Mouse (Mus musculus): Measurements from ENCODE around the gene Ube2a. TPM values are rescaled to one million over a fixed set of nuclear protein-coding genes. Genes with fewer than 3 reads are reported as not detected.
"Not testable (repeated sequence)": the region's sequence is repeated elsewhere in the genome, so short reads cannot be mapped to it uniquely, and the experiment has no call there.

The Ube2a gene
- polyA plus RNA-seq, 1 experiment from 2014 or later: 133 TPM

GRCm38 (mm10) chrX:36852631-36853030 lies 21.1 kb upstream of the Ube2a start:
- Histone ChIP-seq H3K9me3 (no peaks in the 10 kb centered on the region), H3K27ac (no peak overlapping the region), H3K27me3 (ENCODE audit: insufficient read depth, poor library complexity, severe bottlenecking) (no peaks in the 10 kb centered on the region), H3K36me3 (peaks cover 18% of the 10 kb centered on the region), H3K4me1 (replicated peaks) (no peaks in the 10 kb centered on the region), H3K4me3 (no peak overlapping the region)
- DNase-seq (ENCODE audit: low spot score): no peak
- 90% methylated on average over 8 of the region's 8 CpGs for WGBS

DNA sequence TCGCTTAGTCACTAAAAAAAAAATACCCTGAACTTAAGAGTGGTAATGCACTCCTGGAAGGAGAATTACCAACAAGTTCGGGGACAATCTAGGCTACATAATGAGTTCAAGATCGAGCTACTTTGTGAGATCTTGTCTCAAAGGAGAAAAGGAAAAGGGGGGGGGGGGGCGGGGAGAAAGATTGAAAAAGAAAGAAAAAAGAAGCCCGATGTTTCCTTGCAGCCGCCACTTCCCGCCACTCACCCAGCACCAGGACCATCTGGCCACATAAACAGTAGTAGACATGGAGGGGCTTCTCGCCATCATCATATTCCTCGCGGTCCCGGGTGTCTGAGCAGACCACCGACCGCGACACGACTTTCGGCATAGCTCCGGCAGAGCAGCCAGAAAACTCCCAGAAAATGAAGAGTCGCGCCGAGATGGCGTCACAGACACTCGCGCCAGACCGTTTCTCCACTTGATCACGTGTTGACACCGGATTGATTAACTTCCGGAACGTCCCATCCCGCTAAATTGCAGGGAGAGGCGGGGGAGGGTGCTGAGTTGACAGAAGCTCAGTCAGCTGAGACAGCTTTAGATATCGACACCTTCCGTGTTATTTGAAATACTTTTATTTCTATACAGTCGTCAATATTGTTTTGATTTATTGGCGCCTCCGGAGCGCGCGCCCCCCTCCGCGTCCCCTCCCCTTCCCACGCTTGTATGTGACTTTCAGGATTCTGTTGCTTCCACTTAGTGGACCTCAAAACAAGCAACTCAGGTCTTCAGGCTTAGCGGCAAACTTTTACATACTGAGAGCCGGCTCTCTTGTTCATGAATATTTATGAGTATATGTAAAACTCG lies 9.7 kb upstream of the Ube2a start:
- Histone ChIP-seq H3K9me3 (no peaks in the 10 kb centered on the region), H3K27ac (peak overlapping the region; percentile 80), H3K4me1 (replicated peaks) (peaks cover 6% of the 10 kb centered on the region; the same call in 1 of the 2 replicates), H3K4me3 (peak overlapping the region; percentile 55), H3K36me3 (0 out of 2 replicates have a peak, but pooled peaks cover 2% of the 10 kb centered on the region), H3K27me3 (ENCODE audit: insufficient read depth, poor library complexity, severe bottlenecking) (no peaks in the 10 kb centered on the region)
- peak; percentile 81 for DNase-seq (ENCODE audit: low spot score)
- 12% methylated on average over 43 of the region's 44 CpGs for WGBS

DNA sequence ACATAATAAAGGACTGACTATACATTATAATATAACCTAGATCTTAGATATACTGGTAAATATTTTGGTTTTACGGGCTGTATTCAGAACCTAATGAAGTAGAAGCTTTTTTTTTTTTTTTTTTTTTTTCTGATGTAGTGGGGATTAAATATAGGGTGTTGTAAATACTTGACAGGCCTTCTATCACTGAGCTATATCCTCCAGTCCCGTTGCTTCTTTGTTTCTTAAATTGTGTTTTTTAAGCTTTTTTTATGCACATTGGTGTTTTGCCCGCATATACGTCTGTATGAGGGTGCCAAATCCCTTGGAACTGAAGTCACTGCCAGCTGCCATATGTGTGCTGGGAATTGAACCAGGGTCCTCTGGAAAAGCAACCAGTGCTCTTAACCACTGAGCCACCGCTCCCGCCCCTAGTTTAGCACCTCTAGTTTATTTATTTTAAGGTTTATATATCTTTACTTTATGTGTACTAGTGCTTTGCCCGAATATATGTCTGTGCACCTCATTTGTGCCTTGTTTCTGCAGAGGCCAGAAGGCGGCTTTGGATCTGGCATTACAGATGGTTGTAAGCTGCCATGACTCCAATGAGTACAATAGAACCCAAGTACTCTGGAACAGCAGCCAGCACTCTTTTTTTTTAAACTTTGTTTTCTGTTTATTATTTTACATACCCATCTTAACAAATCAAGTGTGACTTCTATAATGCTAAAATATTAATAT lies 8.9 kb upstream of the Ube2a start:
- Histone ChIP-seq H3K27ac (peak overlapping the region; percentile 72; the same call in 1 of the 2 replicates), H3K4me3 (peak overlapping the region; percentile 55), H3K27me3 (ENCODE audit: insufficient read depth, poor library complexity, severe bottlenecking) (no peaks in the 10 kb centered on the region), H3K36me3 (no peaks in the 10 kb centered on the region), H3K4me1 (replicated peaks) (peaks cover 6% of the 10 kb centered on the region; the same call in 1 of the 2 replicates), H3K9me3 (no peaks in the 10 kb centered on the region)
- WGBS: 54% methylated on average over 8 of the region's 8 CpGs
- no peak for DNase-seq (ENCODE audit: low spot score)

DNA sequence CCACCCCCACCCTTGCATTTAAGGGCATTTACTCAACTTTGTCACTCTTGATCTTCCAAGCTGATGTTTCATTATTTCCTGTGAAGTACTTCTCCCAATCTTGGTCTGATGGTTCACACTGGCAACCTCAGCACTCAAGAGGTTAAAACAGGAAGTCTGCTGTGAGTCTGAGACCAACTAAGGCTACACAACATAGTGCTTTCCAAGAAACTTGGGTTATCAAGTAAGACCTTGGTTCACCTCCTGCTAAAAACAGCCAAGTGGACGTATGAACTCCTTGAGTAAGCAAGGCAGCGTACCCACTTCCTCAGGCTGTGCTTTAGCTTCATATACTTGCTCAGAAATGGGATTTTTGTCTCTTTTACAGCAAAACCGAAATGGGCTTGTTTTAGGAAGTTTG lies 3.3 kb upstream of the Ube2a start:
- no peak for DNase-seq (ENCODE audit: low spot score)
- Histone ChIP-seq H3K9me3 (peaks cover 7% of the 10 kb centered on the region; the same call in 1 of the 2 replicates), H3K4me1 (replicated peaks) (peaks cover 4% of the 10 kb centered on the region), H3K4me3 (no peak overlapping the region), H3K27ac (no peak overlapping the region), H3K36me3 (no peaks in the 10 kb centered on the region), H3K27me3 (ENCODE audit: insufficient read depth, poor library complexity, severe bottlenecking) (no peaks in the 10 kb centered on the region)
- 81% methylated on average over 3 of the region's 3 CpGs for WGBS

GRCm38 (mm10) chrX:36874178-36874696 lies 537 bp downstream of the Ube2a start:
- no peaks in the 10 kb centered on the region for H3K27me3 ChIP-seq (ENCODE audit: insufficient read depth, poor library complexity, severe bottlenecking)
- H3K27ac ChIP-seq: peak overlapping the region; percentile 90
- 10% methylated on average over 57 of the region's 57 CpGs for WGBS

GRCm38 (mm10) chrX:36874704-36875128 lies 1.0 kb downstream of the Ube2a start:
- H3K4me1 ChIP-seq (replicated peaks): peaks cover 7% of the 10 kb centered on the region
- H3K27ac ChIP-seq: peak overlapping the region; percentile 90
- peak overlapping the region; percentile 73 for H3K4me3 ChIP-seq
- H3K36me3 ChIP-seq: 0 out of 2 replicates have a peak, but pooled peaks cover 3% of the 10 kb centered on the region
- H3K27me3 ChIP-seq (ENCODE audit: insufficient read depth, poor library complexity, severe bottlenecking): no peaks in the 10 kb centered on the region
- peak; percentile 29 for DNase-seq (ENCODE audit: low spot score)
- H3K9me3 ChIP-seq: peaks cover 7% of the 10 kb centered on the region; the same call in 1 of the 2 replicates
- whole genome bisulfite sequencing: 13% methylated on average over 36 of the region's 36 CpGs

More at GRCm38 (mm10) chrX:36874178-36874696, 537 bp downstream of the Ube2a start:
- 0 out of 2 replicates have a peak, but pooled peaks cover 3% of the 10 kb centered on the region for H3K36me3 ChIP-seq
- peaks cover 7% of the 10 kb centered on the region; the same call in 1 of the 2 replicates for H3K9me3 ChIP-seq
- H3K4me1 ChIP-seq (replicated peaks): peaks cover 7% of the 10 kb centered on the region
- peak overlapping the region; percentile 73 for H3K4me3 ChIP-seq
- peak; percentile 87 for DNase-seq (ENCODE audit: low spot score)

DNA sequence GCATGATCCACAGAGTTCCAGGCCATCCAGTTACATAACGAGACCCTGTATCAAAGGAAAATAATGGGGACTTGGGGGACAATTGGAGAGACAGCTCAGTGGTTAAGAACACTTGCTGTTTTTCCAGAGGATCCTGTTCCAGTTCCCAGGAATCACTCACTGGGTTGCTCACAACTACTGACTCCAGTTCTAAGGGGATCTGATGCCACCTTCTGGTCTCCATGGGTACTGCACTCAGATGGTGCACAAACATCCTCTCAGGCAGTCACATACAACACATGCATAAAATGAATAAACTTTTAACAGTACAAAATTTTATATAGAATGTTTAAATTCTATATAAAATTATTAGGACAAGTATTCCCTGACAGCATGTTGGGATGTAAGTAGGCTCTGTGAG lies 11.0 kb downstream of the Ube2a start:
- Histone ChIP-seq H3K36me3 (peaks cover 59% of the 10 kb centered on the region), H3K4me3 (no peak overlapping the region)
- WGBS: 86% methylated on average over 1 of the region's 1 CpGs

GRCm38 (mm10) chrX:36898931-36899330 lies 25.2 kb downstream of the Ube2a start:
- not testable (repeated sequence) for H3K4me3 ChIP-seq

More for the DNA sequence above, 11.0 kb downstream of the Ube2a start:
- DNase-seq (ENCODE audit: low spot score): no peak
- no peak overlapping the region for H3K27ac ChIP-seq
- H3K4me1 ChIP-seq (replicated peaks): no peaks in the 10 kb centered on the region
- H3K9me3 ChIP-seq: no peaks in the 10 kb centered on the region
- no peaks in the 10 kb centered on the region for H3K27me3 ChIP-seq (ENCODE audit: insufficient read depth, poor library complexity, severe bottlenecking)

DNA sequence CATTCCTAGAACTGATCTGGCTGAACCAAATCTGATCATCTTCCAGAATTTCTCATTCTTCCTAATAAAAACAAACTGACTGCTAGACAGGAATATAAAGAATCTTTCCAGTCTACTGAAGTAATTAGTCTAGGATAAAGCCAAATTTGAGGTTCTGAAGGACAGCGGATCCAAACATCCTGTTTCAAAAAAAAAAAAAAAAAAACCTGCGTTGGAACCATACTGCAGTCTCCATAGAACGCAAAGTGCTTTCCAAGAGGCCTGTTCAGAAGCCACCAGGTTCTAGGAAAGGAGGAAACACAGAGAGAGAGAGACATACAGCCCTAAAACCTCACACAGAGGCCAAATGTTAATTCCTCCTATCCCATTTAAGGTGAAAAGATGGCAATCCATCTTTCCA lies 28.0 kb downstream of the Ube2a start:
- peak overlapping the region; percentile 89 for H3K27ac ChIP-seq
- WGBS: 42% methylated on average over 3 of the region's 3 CpGs

More at GRCm38 (mm10) chrX:36898931-36899330, 25.2 kb downstream of the Ube2a start:
- H3K9me3 ChIP-seq; H3K27ac ChIP-seq; H3K27me3 ChIP-seq (ENCODE audit: insufficient read depth, poor library complexity, severe bottlenecking); H3K36me3 ChIP-seq; DNase-seq (ENCODE audit: low spot score); H3K4me1 ChIP-seq (replicated peaks): not testable (repeated sequence)
- 19% methylated on average over 1 of the region's 1 CpGs for WGBS

GRCm38 (mm10) chrX:36902321-36903114 lies 28.8 kb downstream of the Ube2a start, which contains the start of gene Nkrf:
Gene Nkrf (minus strand): TSS chrX:36902899.
- 17% methylated on average over 37 of the region's 47 CpGs for WGBS

More for the DNA sequence above, 28.0 kb downstream of the Ube2a start:
- H3K9me3 ChIP-seq: peaks cover 3% of the 10 kb centered on the region; the same call in 1 of the 2 replicates
- DNase-seq (ENCODE audit: low spot score): no peak
- H3K27me3 ChIP-seq (ENCODE audit: insufficient read depth, poor library complexity, severe bottlenecking): no peaks in the 10 kb centered on the region
- no peaks in the 10 kb centered on the region for H3K36me3 ChIP-seq
- peak overlapping the region; percentile 67 for H3K4me3 ChIP-seq
- no peaks in the 10 kb centered on the region for H3K4me1 ChIP-seq (replicated peaks)

DNA sequence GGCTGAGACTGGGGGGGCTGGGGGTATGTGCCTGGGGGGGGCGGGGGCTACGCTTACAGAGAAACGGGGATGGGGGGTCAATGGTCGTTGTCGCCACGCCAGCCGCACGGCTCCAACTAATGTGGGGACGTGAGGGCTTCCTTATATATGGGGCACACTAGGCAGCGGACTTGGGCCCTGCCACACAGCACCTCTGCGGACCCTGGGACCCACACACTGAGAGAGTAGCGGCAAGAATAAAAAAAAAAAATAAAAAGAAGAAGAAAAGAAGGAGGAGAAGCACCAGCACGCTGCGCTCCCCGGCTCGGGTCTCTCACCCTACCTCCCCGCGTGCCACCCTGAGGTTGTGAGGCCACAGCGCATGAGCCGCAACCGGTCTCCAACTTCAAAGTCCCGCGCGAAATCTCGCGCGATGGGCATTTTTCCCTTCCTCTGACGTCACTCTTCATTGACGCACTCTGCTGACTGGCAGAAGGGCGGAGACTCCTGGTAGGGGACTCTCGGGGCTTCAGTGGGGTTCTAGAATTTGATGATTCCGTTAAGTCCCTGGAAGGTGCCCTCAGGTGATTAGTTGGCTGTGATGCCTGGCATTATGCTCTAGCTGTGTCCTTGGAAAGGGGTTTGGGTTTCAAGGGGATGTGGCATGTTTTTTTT lies 29.5 kb downstream of the Ube2a start:
- peak overlapping the region; percentile 67 for H3K4me3 ChIP-seq
- 21% methylated on average over 32 of the region's 32 CpGs for WGBS
- H3K27me3 ChIP-seq (ENCODE audit: insufficient read depth, poor library complexity, severe bottlenecking): no peaks in the 10 kb centered on the region
- DNase-seq (ENCODE audit: low spot score): peak; percentile 89
- peak overlapping the region; percentile 89 for H3K27ac ChIP-seq
- H3K36me3 ChIP-seq: no peaks in the 10 kb centered on the region
- no peaks in the 10 kb centered on the region for H3K4me1 ChIP-seq (replicated peaks)
- H3K9me3 ChIP-seq: peaks cover 3% of the 10 kb centered on the region; the same call in 1 of the 2 replicates

More at GRCm38 (mm10) chrX:36902321-36903114, 28.8 kb downstream of the Ube2a start, which contains the start of gene Nkrf:
- peaks cover 3% of the 10 kb centered on the region; the same call in 1 of the 2 replicates for H3K9me3 ChIP-seq
- DNase-seq (ENCODE audit: low spot score): peak; percentile 50
- no peaks in the 10 kb centered on the region for H3K36me3 ChIP-seq
- peak within 1 kb of the TSS; percentile 67 for H3K4me3 ChIP-seq
- peak within 1 kb of the TSS; percentile 89 for H3K27ac ChIP-seq
- H3K27me3 ChIP-seq (ENCODE audit: insufficient read depth, poor library complexity, severe bottlenecking): no peaks in the 10 kb centered on the region
- H3K4me1 ChIP-seq (replicated peaks): no peaks in the 10 kb centered on the region

All from hindbrain, embryonic 10.5 days (tissue).